Mouse (Mus musculus): ENCODE results near the gene Ptprz1.
"Not testable (repeated sequence)": the region's sequence is repeated elsewhere in the genome, so short reads cannot be mapped to it uniquely, and the experiment has no call there.

The Ptprz1 gene

DNA sequence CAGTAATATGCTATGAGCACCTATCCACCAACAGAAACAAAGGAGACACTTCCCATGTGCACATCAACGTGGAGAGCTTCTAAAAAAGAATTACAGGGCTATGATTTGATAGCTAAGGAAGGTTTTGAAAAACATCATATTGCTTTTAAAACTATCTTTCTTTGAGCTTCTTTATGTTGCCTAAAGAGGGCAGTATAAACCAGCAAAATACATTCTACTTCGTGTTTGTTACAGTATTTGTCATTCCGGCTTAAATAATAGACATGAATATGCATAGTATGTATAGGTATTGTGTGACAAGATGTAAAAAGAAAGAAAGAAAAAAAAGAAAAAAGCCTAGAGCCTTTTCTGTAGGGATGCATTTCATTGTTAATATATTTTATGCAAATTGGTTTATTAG lies 127.8 kb downstream of the Ptprz1 start:
- no peak for DNase-seq (ENCODE audit: low read depth in 2 of 2, low spot score in 2 of 2)

DNA sequence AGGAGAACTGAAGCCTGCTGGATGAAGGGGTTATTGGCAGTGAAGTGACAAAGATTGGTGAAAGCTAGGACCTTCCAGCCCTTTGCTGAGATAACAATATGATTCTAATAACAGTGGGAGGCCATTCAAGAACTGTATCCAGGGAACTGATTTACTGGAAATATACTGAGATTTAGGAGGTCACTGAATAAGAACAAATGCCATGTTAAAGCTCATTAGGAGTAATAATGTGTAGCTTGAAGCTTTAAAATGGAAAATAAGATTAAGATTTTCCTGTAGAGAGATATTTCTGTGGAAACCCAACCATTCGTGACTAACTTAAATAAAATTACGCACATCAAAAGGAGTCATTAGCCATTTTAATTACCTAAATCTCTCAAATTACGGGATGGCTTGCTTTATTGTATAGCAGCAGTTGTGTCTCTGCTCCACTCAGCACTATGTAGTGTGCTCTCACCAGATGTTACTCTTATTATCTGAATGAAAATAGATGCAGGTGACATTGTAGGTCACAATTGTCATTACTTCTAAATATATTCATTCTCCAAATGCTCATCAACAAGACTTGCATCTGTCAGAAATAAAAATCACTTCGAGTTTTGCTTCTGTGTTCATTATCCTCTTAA lies 139.8 kb downstream of the Ptprz1 start:
- no peak for DNase-seq (ENCODE audit: low read depth in 2 of 2, low spot score in 2 of 2)

DNA sequence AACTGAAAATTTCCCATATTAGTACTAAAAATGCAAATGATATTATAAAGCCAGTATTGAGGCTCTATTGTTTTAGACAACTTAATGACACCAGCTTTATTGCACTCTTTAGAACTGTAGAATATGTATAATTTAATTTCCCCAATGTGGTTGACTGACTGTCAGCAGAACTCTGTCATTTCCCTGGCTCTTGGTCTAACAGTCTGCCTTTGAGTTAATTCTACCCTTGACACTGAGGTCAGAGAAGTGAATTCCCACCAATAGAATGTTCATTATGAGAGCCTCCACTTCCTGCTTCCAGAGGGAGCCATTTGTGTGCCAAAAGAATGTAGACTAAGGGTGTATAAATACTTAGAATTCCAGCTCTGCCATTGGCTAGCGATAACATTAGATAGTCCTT lies 152.9 kb downstream of the Ptprz1 start:
- DNase-seq (ENCODE audit: low read depth in 2 of 2, low spot score in 2 of 2) = no peak

DNA sequence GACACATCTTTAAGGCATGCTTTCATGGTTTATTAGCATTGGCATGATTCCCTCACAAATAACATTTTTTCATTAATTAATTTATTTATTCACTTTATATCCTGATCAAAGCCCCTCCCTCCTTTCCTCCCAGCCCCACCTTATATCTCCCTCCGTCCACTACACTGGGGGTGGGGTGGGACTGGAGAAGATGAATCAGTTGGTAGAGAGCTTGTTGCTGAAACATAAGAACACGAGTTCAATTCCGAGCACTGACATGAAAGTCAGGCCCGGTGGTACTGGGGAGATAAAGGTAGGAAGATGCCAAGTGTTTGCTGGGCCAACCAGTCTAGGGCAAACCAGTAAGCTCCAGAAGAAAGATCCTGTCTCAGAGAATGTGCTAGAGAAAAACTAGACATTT lies 173.5 kb downstream of the Ptprz1 start:
- no peak for DNase-seq (ENCODE audit: low read depth in 2 of 2, low spot score in 2 of 2)

DNA sequence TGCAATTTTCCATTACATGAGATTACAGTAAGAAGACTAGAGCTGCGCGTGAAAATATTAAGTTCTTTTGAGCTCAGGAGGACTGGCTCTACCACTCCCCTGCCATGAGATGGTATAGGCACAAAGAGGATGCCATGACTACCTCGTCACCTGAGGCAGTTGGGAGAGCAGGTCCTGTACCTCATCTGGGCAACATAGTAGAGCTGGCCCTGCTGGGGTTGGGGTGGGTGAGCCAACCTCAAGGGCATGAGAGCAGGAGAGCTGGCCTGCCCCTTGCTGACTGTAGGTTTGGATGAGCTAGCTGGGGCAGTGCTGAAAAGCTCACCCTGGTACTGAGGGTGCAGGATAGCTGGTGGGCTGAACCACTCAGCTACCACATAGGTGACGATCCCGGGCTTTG lies 180.4 kb downstream of the Ptprz1 start:
- no peak for DNase-seq (ENCODE audit: low read depth in 2 of 2, low spot score in 2 of 2)

DNA sequence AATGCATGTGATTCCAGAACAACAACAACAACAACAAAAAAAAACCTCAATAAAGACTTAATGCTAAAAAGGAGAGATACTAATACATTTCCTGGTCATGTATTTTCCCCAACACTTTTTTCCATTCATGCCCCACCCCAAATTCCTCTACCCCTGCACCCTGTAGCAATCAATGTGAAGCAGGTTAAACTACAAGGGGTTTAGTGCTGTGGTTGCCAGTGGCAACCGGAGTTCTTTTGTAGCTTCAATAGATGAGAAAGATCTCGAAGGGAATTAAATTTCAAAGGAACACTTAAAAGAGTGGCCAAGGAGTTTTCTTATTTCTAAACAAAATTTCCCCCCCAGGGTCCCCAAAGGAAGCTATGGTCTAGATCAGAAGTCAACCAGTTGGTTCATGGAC lies 200.8 kb downstream of the Ptprz1 start:
- DNase-seq (ENCODE audit: low read depth in 2 of 2, low spot score in 2 of 2) = no peak

DNA sequence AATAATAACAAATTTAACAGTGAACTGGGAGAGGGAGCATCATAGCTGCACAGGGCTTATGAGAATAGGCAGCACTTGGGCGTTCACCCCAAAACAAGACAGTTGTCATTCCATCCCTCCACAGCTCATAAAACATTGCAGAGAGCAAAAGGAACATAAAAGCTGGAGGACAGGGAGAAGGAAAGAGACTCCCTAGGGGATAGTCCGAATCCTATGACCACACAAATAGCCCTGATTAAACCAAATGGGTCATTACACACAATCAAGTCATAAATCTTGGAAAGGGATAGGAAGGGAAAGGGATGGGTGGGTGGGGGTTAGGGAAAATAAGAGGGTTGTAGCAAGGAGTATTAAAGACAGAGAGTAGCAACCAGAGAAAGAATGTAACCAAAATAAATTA lies 203.0 kb downstream of the Ptprz1 start:
- no peak for DNase-seq (ENCODE audit: low read depth in 2 of 2, low spot score in 2 of 2)

DNA sequence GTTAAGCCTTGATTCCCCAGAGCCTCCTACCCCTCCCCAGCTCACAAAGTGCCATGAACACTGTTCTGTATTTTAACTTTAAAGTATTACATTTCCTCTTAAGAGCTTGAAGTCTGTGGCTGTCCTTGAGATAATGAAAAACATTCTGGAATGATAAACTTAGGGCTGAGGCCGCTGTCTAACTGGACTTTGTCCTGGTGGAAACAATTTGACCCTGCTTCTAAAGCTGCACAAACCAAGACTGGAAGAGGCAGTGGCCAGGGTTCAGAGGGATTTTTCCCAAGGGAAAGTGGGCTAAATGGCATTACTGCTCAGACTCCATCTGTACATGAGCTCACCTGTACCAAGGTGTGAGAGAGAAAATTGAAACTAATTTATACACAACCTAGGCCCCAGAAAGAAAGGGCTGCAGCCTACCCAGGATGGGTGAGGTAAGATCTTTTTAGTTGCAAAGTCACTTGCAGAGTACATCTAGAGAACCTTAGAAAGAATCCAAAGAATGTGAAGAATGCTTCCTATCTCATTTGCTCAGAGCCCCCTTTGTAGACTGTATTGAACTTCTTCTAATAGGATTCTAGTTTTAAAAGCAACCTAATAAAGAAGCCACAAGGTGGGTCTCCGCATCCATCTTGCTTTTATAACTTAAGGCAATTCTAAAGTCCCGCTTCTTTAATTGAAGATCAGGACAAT lies 204.8 kb downstream of the Ptprz1 start:
- DNase-seq (ENCODE audit: low read depth in 2 of 2, low spot score in 2 of 2) = no peak

DNA sequence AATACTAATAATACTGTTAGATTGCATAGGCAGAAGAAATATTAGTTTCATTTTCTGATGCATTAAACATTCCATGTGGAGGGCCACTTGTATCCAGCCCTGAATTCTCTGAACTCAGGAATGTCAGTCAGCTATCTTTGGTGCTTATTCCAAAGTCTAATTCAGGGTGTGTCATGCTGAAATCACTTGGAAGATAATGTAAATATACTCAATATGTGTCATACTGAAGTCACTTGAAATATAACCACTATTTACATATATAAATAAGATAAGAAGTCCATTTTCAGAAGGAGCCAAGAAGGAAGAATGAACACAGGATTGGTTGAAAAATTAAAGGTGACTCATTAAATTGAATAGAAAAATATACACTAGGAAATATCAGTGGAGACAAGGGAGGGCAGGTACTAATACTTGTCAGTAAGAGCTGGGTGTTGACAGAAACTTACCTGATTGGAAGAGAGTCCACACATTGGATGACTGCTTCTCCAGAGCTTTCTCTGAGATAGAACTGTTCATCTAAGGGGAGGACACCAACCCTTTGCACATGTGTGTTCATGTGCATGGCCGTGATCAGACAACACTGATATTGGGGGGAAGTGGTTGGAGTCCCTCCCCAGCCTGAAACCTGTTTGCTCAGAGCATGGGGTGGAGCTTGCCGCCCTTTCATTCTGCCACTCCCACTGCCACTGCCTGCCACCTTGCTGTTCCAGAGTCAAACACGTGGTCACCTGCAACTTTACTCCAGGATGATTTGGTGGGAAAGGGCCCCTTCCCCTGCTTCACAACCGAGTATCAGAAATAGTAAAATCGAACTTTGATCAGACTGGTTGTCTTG lies 209.5 kb downstream of the Ptprz1 start:
- no peak for DNase-seq (ENCODE audit: low read depth in 2 of 2, low spot score in 2 of 2)

DNA sequence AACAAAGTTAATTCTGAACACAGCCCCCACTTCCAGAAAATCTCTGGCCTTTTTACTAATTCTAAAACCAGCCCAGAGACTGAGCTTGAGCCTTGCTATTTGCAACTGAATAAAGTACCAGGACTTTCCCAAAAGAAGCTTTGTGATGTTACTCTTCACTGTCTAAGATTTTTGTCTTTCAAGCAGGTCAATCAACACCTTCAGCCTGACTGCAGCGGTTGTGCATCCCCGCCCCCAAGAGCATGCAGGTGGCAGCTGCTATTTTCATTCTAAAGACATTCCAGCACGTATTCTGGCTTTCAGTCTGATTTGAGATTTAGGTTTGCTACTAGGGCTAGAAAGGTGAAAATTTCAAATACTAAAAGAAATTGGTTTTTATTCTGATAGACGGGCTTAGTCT lies 214.0 kb downstream of the Ptprz1 start:
- DNase-seq (ENCODE audit: low read depth in 2 of 2, low spot score in 2 of 2) = not testable (repeated sequence)

DNA sequence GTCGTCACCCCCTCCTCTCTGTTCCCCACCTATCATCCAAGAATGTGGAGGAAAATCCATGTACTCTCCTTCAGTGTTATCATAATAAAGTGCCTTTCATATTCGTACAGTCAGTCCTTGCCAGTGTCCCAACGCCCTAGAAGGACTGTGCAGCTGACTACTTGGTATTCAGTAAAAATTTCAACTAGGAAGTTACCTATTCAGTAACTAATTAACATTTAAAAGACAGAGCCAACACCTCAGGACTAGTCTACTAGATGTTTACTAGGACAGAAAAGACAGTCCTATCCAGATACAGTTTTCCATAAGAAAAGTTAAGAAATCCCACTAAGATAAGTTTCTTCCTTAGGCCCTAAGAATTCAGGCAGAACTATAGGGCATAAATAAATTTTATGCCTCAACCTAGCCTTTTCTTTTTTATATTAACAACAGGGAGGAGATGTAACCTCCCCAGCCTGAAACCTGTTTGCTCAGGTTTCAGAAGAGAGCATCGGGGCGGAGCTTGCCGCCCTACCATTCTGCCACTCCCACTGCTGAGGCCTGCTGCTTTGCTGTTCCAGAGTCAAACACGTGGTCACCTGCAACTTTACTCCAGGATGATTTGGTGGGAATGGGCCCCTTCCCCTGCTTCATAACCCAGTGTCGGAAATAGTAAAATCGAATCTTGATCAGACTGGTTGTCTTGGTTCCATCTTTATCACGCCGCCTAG lies 215.2 kb downstream of the Ptprz1 start:
- DNase-seq (ENCODE audit: low read depth in 2 of 2, low spot score in 2 of 2) = not testable (repeated sequence)

Data from CD8-positive naive resting alpha-beta T cell, adult 2 months (primary cell).